Mouse (Mus musculus): ENCODE measurements at regions not wholly inside any gene's neighbourhood (a gene's known extent, or its start where the extent isn't known, plus 50 kb on each side); places are given as distances from the start of the nearest gene placed in this dataset.

GRCm38 (mm10) chr7:137865457-137865856 is 428.0 kb downstream of the Glrx3 start:
- DNase-seq = no peak
- intact Hi-C loops (cut with DNase I) = no loop called here

GRCm38 (mm10) chr7:137866880-137867279 is 429.5 kb downstream of the Glrx3 start:
- DNase-seq = no peak
- intact Hi-C loops (cut with DNase I) = no loop called here

- intact Hi-C loops (cut with DNase I) = no loop called here
Observed at GRCm38 (mm10) chr7:137868501-137868900, 431.1 kb downstream of the Glrx3 start.

GRCm38 (mm10) chr7:137875306-137875705 is 437.9 kb downstream of the Glrx3 start:
- DNase-seq = no peak
- intact Hi-C loops (cut with DNase I) = no loop called here

More at GRCm38 (mm10) chr7:137868501-137868900, 431.1 kb downstream of the Glrx3 start:
- DNase-seq = no peak

GRCm38 (mm10) chr7:137879296-137879695 is 441.9 kb downstream of the Glrx3 start:
- intact Hi-C loops (cut with DNase I) = no loop called here
- no peak for DNase-seq

GRCm38 (mm10) chr7:137882876-137883275 is 445.5 kb downstream of the Glrx3 start:
- no peak for DNase-seq
- intact Hi-C loops (cut with DNase I) = no loop called here

- no peak for DNase-seq
- intact Hi-C loops (cut with DNase I) = no loop called here
Observed at GRCm38 (mm10) chr7:137883701-137884100, 446.3 kb downstream of the Glrx3 start.

- intact Hi-C loops (cut with DNase I) = no loop called here
Observed at GRCm38 (mm10) chr7:137885146-137885545, 447.7 kb downstream of the Glrx3 start.

GRCm38 (mm10) chr7:137888731-137889130 is 451.3 kb downstream of the Glrx3 start:
- DNase-seq = no peak
- intact Hi-C loops (cut with DNase I) = no loop called here

More at GRCm38 (mm10) chr7:137885146-137885545, 447.7 kb downstream of the Glrx3 start:
- DNase-seq = no peak

- intact Hi-C loops (cut with DNase I) = no loop called here
- DNase-seq = no peak
Observed at GRCm38 (mm10) chr7:137906424-137907060, 469.1 kb downstream of the Glrx3 start.

- DNase-seq = no peak
- intact Hi-C loops (cut with DNase I) = no loop called here
Observed at GRCm38 (mm10) chr7:137909456-137909855, 472.0 kb downstream of the Glrx3 start.

- no peak for DNase-seq
- intact Hi-C loops (cut with DNase I) = no loop called here
Observed at GRCm38 (mm10) chr7:137913551-137914105, 476.2 kb downstream of the Glrx3 start.

- DNase-seq = no peak
- intact Hi-C loops (cut with DNase I) = no loop called here
Observed at GRCm38 (mm10) chr7:137914506-137914905, 477.1 kb downstream of the Glrx3 start.

- no peak for DNase-seq
- intact Hi-C loops (cut with DNase I) = no loop called here
Observed at GRCm38 (mm10) chr7:137916351-137916750, 478.9 kb downstream of the Glrx3 start.

GRCm38 (mm10) chr7:137924464-137925167 is 472.9 kb downstream of the Tcerg1l start:
- no peak for DNase-seq
- intact Hi-C loops (cut with DNase I) = no loop called here

GRCm38 (mm10) chr7:137925656-137926055 is 471.9 kb downstream of the Tcerg1l start:
- DNase-seq = no peak
- intact Hi-C loops (cut with DNase I) = no loop called here

- DNase-seq = no peak
- intact Hi-C loops (cut with DNase I) = no loop called here
Observed at GRCm38 (mm10) chr7:137927371-137927770, 470.2 kb downstream of the Tcerg1l start.

- intact Hi-C loops (cut with DNase I) = no loop called here
- no peak for DNase-seq
Observed at GRCm38 (mm10) chr7:137930200-137930599, 467.3 kb downstream of the Tcerg1l start.

GRCm38 (mm10) chr7:137935896-137936295 is 461.6 kb downstream of the Tcerg1l start:
- intact Hi-C loops (cut with DNase I) = no loop called here
- no peak for DNase-seq

- DNase-seq = no peak
Observed at GRCm38 (mm10) chr7:137939116-137939515, 458.4 kb downstream of the Tcerg1l start.

GRCm38 (mm10) chr7:137940084-137940483 is 457.4 kb downstream of the Tcerg1l start:
- intact Hi-C loops (cut with DNase I) = no loop called here
- no peak for DNase-seq

More at GRCm38 (mm10) chr7:137939116-137939515, 458.4 kb downstream of the Tcerg1l start:
- intact Hi-C loops (cut with DNase I) = no loop called here

- DNase-seq = no peak
- intact Hi-C loops (cut with DNase I) = no loop called here
Observed at GRCm38 (mm10) chr7:137944991-137945390, 452.5 kb downstream of the Tcerg1l start.

All from gastrocnemius, postnatal 36 days (tissue).